22 mouse cellular contexts compared by ENCODE assay signal in the genomic region with DNA sequence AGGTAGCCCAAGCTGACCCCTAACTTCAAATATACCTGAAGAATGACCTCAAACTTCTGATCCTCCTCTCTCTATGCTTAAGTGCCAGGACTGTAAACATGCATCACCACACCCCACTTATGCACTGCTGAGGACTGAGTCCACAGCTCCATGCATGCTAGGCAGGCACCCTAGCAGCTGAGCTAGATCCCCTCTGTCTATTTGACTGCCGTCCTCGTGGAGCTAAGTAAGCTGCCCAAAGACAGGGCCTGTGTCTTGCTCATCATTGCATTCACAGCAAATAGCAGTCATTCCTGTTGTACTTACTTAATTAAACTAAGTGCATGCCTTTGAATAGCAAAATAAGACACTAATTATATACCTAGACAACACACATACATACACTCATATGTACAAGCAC. TPM values are rescaled to one million over a fixed set of nuclear protein-coding genes. Genes with fewer than 3 reads are reported as not detected.
A peak's percentile ranks its signal among the peaks of the same experiment; 100 is the strongest.
DNase-seq lines count a peak whose midpoint lies in the region; ATAC-seq and TF ChIP-seq lines count a peak whose summit lies in the region.
"Had no signal": no experiment of that assay in that cellular context is flagged by ENCODE, and none has a peak within 500 bp of the region (broad histone marks: within the 10 kb centered on the region; RNA-seq: fewer than 3 reads in every experiment).

No protein-coding gene starts in this region.

- no peak overlapping the region for H3K4me3 ChIP-seq in intestine, embryonic 14.5 days (ENCODE audit: low read depth, low read length)
- no peak overlapping the region for H3K4me3 ChIP-seq in intestine, postnatal 0 days (ENCODE audit: low read depth, low read length)
- no peak overlapping the region for H3K4me3 ChIP-seq in kidney, postnatal 0 days (replicated peaks; ENCODE audit: low read depth, low read length)
- no peak overlapping the region for H3K4me3 ChIP-seq in stomach, postnatal 0 days (ENCODE audit: low read depth, low read length)
- H3K4me3 ChIP-seq: embryonic facial prominence, embryonic 15.5 days; erythroblast, embryonic 14.5 days; forebrain, embryonic 10.5 days; gastrocnemius, adult 2 months; hindbrain, embryonic 10.5 days had no signal

- TF ChIP-seq EP300 in stomach, postnatal 0 days (optimal IDR thresholded peaks at IDR 0.05), result no peak

- WGBS in intestine, embryonic 14.5 days, result 45% methylated on average over 2 of the region's 2 CpGs
- 60% methylated on average over 2 of the region's 2 CpGs for WGBS in intestine, postnatal 0 days
- 59% methylated on average over 2 of the region's 2 CpGs for WGBS in kidney, postnatal 0 days
- 28% methylated on average over 2 of the region's 2 CpGs for WGBS in stomach, postnatal 0 days

- H3K4me2 ChIP-seq in intestine, embryonic 14.5 days (ENCODE audit: low read length), result no peak overlapping the region
- H3K4me2 ChIP-seq in intestine, postnatal 0 days (replicated peaks; ENCODE audit: low read depth), result no peak overlapping the region
- no peak overlapping the region for H3K4me2 ChIP-seq in kidney, postnatal 0 days (ENCODE audit: low read length)
- no peak overlapping the region for H3K4me2 ChIP-seq in stomach, postnatal 0 days (replicated peaks; ENCODE audit: low read depth)
- H3K4me2 ChIP-seq: embryonic facial prominence, embryonic 15.5 days; hindbrain, embryonic 14.5 days had no signal

- H3K4me1 ChIP-seq in intestine, embryonic 14.5 days (replicated peaks; ENCODE audit: control insufficient read depth, insufficient read depth, low read length), result peaks cover 4% of the 10 kb centered on the region; the same call in 1 of the 2 replicates
- peaks cover 4% of the 10 kb centered on the region; the same call in 1 of the 2 replicates for H3K4me1 ChIP-seq in intestine, postnatal 0 days (replicated peaks; ENCODE audit: control insufficient read depth, insufficient read depth, low read length)
- peaks cover 3% of the 10 kb centered on the region; the same call in 1 of the 2 replicates for H3K4me1 ChIP-seq in kidney, postnatal 0 days (replicated peaks; ENCODE audit: insufficient read depth, low read length)
- H3K4me1 ChIP-seq in stomach, postnatal 0 days (replicated peaks; ENCODE audit: control insufficient read depth, insufficient read depth), result no peaks in the 10 kb centered on the region

- no peak overlapping the region for H3K9ac ChIP-seq in intestine, embryonic 14.5 days (ENCODE audit: low read length)
- H3K9ac ChIP-seq in intestine, postnatal 0 days (ENCODE audit: low read depth, low read length), result no peak overlapping the region
- no peak overlapping the region for H3K9ac ChIP-seq in kidney, postnatal 0 days (ENCODE audit: low read depth, low read length)
- no peak overlapping the region for H3K9ac ChIP-seq in stomach, postnatal 0 days (ENCODE audit: low read length)
- H3K9ac ChIP-seq: embryonic facial prominence, embryonic 15.5 days; hindbrain, embryonic 14.5 days had no signal

- no peaks in the 10 kb centered on the region for H3K36me3 ChIP-seq in intestine, embryonic 14.5 days (ENCODE audit: control insufficient read depth, insufficient read depth, low read length)
- H3K36me3 ChIP-seq in intestine, postnatal 0 days (ENCODE audit: control insufficient read depth, insufficient read depth), result no peaks in the 10 kb centered on the region
- no peaks in the 10 kb centered on the region for H3K36me3 ChIP-seq in kidney, postnatal 0 days (ENCODE audit: insufficient read depth, low read length)
- no peaks in the 10 kb centered on the region for H3K36me3 ChIP-seq in stomach, postnatal 0 days (ENCODE audit: control insufficient read depth, insufficient read depth, low read length)
- H3K36me3 ChIP-seq: embryonic facial prominence, embryonic 15.5 days; forebrain, embryonic 10.5 days; G1E; hindbrain, embryonic 10.5 days had no signal

- TF ChIP-seq CTCF in intestine, postnatal 0 days (IDR thresholded peaks at IDR 0.05; ENCODE audit: low read depth), result no peak
- no peak for TF ChIP-seq CTCF in kidney, postnatal 0 days (IDR thresholded peaks at IDR 0.05; ENCODE audit: low read depth)
- no peak for TF ChIP-seq CTCF in stomach, postnatal 0 days (IDR thresholded peaks at IDR 0.05; ENCODE audit: low read depth)

- no peak overlapping the region for H3K27ac ChIP-seq in intestine, embryonic 14.5 days (ENCODE audit: low read depth)
- no peak overlapping the region for H3K27ac ChIP-seq in intestine, postnatal 0 days (ENCODE audit: low read depth, low read length)
- peak overlapping the region; percentile 47; the same call in 1 of the 2 replicates for H3K27ac ChIP-seq in kidney, postnatal 0 days
- no peak overlapping the region for H3K27ac ChIP-seq in stomach, postnatal 0 days (replicated peaks)
- H3K27ac ChIP-seq: embryonic facial prominence, embryonic 15.5 days; forebrain, embryonic 10.5 days; gastrocnemius, adult 2 months; hindbrain, embryonic 10.5 days; hindbrain, embryonic 14.5 days had no signal

- no peaks in the 10 kb centered on the region for H3K27me3 ChIP-seq in intestine, embryonic 14.5 days (replicated peaks; ENCODE audit: control insufficient read depth, insufficient read depth, low read length)
- 0 out of 2 replicates have a peak, but pooled peaks cover 3% of the 10 kb centered on the region for H3K27me3 ChIP-seq in intestine, postnatal 0 days (replicated peaks; ENCODE audit: control insufficient read depth, insufficient read depth, low read length)
- no peaks in the 10 kb centered on the region for H3K27me3 ChIP-seq in kidney, postnatal 0 days (ENCODE audit: insufficient read depth, low read length)
- H3K27me3 ChIP-seq in stomach, postnatal 0 days (ENCODE audit: control insufficient read depth, insufficient read depth, low read length), result no peaks in the 10 kb centered on the region

- no peaks in the 10 kb centered on the region for H3K9me3 ChIP-seq in intestine, embryonic 14.5 days (ENCODE audit: control insufficient read depth, low read length)
- no peaks in the 10 kb centered on the region for H3K9me3 ChIP-seq in intestine, postnatal 0 days (ENCODE audit: control insufficient read depth)
- no peaks in the 10 kb centered on the region for H3K9me3 ChIP-seq in kidney, postnatal 0 days (replicated peaks; ENCODE audit: low read length)
- no peaks in the 10 kb centered on the region for H3K9me3 ChIP-seq in stomach, postnatal 0 days (ENCODE audit: control insufficient read depth, low read length)
- H3K9me3 ChIP-seq: embryonic facial prominence, embryonic 15.5 days; forebrain, embryonic 10.5 days; hindbrain, embryonic 10.5 days had no signal

- ATAC-seq in intestine, embryonic 14.5 days (replicated peaks; ENCODE audit: low FRiP score, low TSS enrichment, low read depth), result no peak
- ATAC-seq in intestine, postnatal 0 days, result no peak
- no peak for ATAC-seq in kidney, postnatal 0 days (replicated peaks; ENCODE audit: low FRiP score, low read depth)
- no peak for ATAC-seq in stomach, postnatal 0 days (ENCODE audit: low FRiP score, low TSS enrichment)
- ATAC-seq: forebrain, embryonic 14.5 days had no signal

- peak; percentile 36 for DNase-seq in intestine, embryonic 14.5 days (ENCODE audit: low spot score)
- no peak for DNase-seq in kidney, postnatal 0 days (ENCODE audit: low spot score)
- no peak for DNase-seq in kidney, postnatal 14 days
- DNase-seq in spleen, postnatal 4 days (ENCODE audit: low spot score in 2 of 2), result peak; percentile 9 to 55
- no peak for DNase-seq in spleen, adult 18-20 months
- DNase-seq in stomach, postnatal 0 days (ENCODE audit: low spot score), result peak; percentile 17
- DNase-seq in ovary, postnatal 14 days (ENCODE audit: low spot score), result no peak
- DNase-seq: adrenal gland, postnatal 25 days; cerebellum, adult 18-20 months; cerebellum, postnatal 14 days; embryo, embryonic 11 days; gastrocnemius, adult 2 months; gastrocnemius, postnatal 25 days; heart, postnatal 10 days had no signal

RNA-seq across cellular contexts. Expression of gene Ptprj, which starts 2.4 kb away (rescaled TPM):
- polyA plus RNA-seq in intestine, embryonic 14.5 days (2014; fragmentation: Nextera tagmentation; extraction: Ambion mirVana), result 8.3 and 8.5 TPM in 2 replicates
- 3.5 and 4.0 TPM in 2 replicates for polyA plus RNA-seq in intestine, postnatal 0 days (2015; fragmentation: Nextera tagmentation; extraction: Ambion mirVana)
- polyA plus RNA-seq in kidney, postnatal 0 days (2015; fragmentation: Nextera tagmentation; extraction: Ambion mirVana), result 6.8 and 7.2 TPM in 2 replicates
- polyA plus RNA-seq in stomach, postnatal 0 days (2015; fragmentation: Nextera tagmentation; extraction: Ambion mirVana), result 2.1 and 2.2 TPM in 2 replicates
- polyA plus RNA-seq: erythroblast, embryonic 14.5 days had no signal

Comparison
In these comparisons a context has a peak if more than half of its experiments do, and no peak if none do; other contexts are left out.
1. DNase-seq: peak in intestine, embryonic 14.5 days (single experiment), spleen, postnatal 4 days (2 of 2) and stomach, postnatal 0 days (single experiment); none in kidney, postnatal 0 days (single experiment), kidney, postnatal 14 days (single experiment), spleen, adult 18-20 months (0 of 2) and ovary, postnatal 14 days (single experiment).